Mouse (Mus musculus) adrenal gland, postnatal 10 days (tissue): ENCODE measurements at regions not wholly inside any gene's neighbourhood (a gene's known extent, or its start where the extent isn't known, plus 50 kb on each side); places are given as distances from the start of the nearest gene placed in this dataset.
"Not testable (repeated sequence)": the region's sequence is repeated elsewhere in the genome, so short reads cannot be mapped to it uniquely, and the experiment has no call there.

Source experiments
- DNase-seq: peaks from one replicate; pipeline ENCODE4 v3.0.0; 2021; ENCODE audit warnings: mixed read lengths

GRCm38 (mm10) chr9:32940919-32941767 is 305.1 kb downstream of the Ets1 start:
- DNase-seq, result no peak

- DNase-seq, result no peak
Measured at GRCm38 (mm10) chr9:32941768-32942030, 305.7 kb downstream of the Ets1 start.

GRCm38 (mm10) chr9:32947221-32947620 is 311.2 kb downstream of the Ets1 start:
- DNase-seq, result no peak

GRCm38 (mm10) chr9:32949036-32949435 is 313.0 kb downstream of the Ets1 start:
- DNase-seq, result no peak

GRCm38 (mm10) chr9:32958716-32959115 is 322.7 kb downstream of the Ets1 start:
- no peak for DNase-seq

- not testable (repeated sequence) for DNase-seq
Measured at GRCm38 (mm10) chr9:32959468-32959867, 323.4 kb downstream of the Ets1 start.

- no peak for DNase-seq
Measured at GRCm38 (mm10) chr9:32962679-32963205, 326.7 kb downstream of the Ets1 start.

GRCm38 (mm10) chr9:32968446-32968845 is 332.4 kb downstream of the Ets1 start:
- no peak for DNase-seq

- DNase-seq, result no peak
Measured at GRCm38 (mm10) chr9:32971421-32971820, 335.4 kb downstream of the Ets1 start.

GRCm38 (mm10) chr9:32971926-32972325 is 335.9 kb downstream of the Ets1 start:
- no peak for DNase-seq

- no peak for DNase-seq
Measured at GRCm38 (mm10) chr9:32972431-32973052, 336.5 kb downstream of the Ets1 start.

- DNase-seq, result no peak
Measured at GRCm38 (mm10) chr9:32977732-32978131, 341.7 kb downstream of the Ets1 start.

GRCm38 (mm10) chr9:32980846-32981245 is 344.8 kb downstream of the Ets1 start:
- no peak for DNase-seq

GRCm38 (mm10) chr9:32983182-32983581 is 347.2 kb downstream of the Ets1 start:
- DNase-seq, result no peak

GRCm38 (mm10) chr9:32986836-32987673 is 351.0 kb downstream of the Ets1 start:
- DNase-seq, result no peak

GRCm38 (mm10) chr9:32989006-32989405 is 353.0 kb downstream of the Ets1 start:
- no peak for DNase-seq

GRCm38 (mm10) chr9:32998323-32998722 is 362.3 kb downstream of the Ets1 start:
- DNase-seq, result no peak

- no peak for DNase-seq
Measured at GRCm38 (mm10) chr9:33000691-33001164, 364.7 kb downstream of the Ets1 start.

- no peak for DNase-seq
Measured at GRCm38 (mm10) chr9:33001165-33001949, 365.3 kb downstream of the Ets1 start.

- no peak for DNase-seq
Measured at GRCm38 (mm10) chr9:33003880-33004279, 367.9 kb downstream of the Ets1 start.

GRCm38 (mm10) chr9:33004536-33004935 is 368.5 kb downstream of the Ets1 start:
- no peak for DNase-seq
